Mouse (Mus musculus) liver, adult 2 months (tissue): ENCODE measurements at regions not wholly inside any gene's neighbourhood (a gene's known extent, or its start where the extent isn't known, plus 50 kb on each side); places are given as distances from the start of the nearest gene placed in this dataset.

Experiments
- CTCF ChIP-seq: fragments of 200-500 bp; IDR thresholded peaks from 2 replicates; pipeline ENCODE4 v1.5.1; 2011; ENCODE audit warnings: low read depth, low read length, control low read depth
- POLR2A ChIP-seq: fragments of 200-500 bp; IDR thresholded peaks from 2 replicates; pipeline ENCODE4 v1.6.1; 2011; ENCODE audit warnings: low read length, control low read depth; ENCODE audit not compliant: insufficient read depth; ENCODE audit errors: extremely low read depth

DNA sequence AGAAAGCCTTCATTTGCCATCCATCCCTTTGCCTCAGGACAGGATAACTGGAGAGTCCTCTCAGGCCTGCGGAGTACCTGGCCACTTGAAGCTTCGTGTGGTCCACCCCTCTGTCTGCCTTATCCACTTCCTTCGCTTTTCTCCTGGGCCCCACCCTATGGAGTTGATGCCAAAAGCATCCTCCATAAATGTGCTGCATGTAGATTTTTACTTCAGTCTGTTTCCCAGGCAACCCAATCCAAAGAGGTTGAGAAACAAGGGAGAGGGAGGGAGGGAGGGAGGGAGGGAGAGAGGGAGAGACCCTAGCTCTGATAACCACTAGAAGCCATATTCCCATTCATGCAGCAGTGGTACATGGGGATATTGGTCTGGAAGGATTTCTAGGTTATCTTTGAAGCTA, 80.7 kb upstream of the Crhr1 start:
- TF ChIP-seq CTCF (no peak), POLR2A (no peak)
